Mouse (Mus musculus) urinary bladder, postnatal 14 days (tissue): ENCODE data around the gene Mmp11.

Experiments
- DNase-seq: peaks from one replicate; pipeline ENCODE4 v3.0.0; 2021; ENCODE audit warnings: low spot score

Gene Mmp11

DNA sequence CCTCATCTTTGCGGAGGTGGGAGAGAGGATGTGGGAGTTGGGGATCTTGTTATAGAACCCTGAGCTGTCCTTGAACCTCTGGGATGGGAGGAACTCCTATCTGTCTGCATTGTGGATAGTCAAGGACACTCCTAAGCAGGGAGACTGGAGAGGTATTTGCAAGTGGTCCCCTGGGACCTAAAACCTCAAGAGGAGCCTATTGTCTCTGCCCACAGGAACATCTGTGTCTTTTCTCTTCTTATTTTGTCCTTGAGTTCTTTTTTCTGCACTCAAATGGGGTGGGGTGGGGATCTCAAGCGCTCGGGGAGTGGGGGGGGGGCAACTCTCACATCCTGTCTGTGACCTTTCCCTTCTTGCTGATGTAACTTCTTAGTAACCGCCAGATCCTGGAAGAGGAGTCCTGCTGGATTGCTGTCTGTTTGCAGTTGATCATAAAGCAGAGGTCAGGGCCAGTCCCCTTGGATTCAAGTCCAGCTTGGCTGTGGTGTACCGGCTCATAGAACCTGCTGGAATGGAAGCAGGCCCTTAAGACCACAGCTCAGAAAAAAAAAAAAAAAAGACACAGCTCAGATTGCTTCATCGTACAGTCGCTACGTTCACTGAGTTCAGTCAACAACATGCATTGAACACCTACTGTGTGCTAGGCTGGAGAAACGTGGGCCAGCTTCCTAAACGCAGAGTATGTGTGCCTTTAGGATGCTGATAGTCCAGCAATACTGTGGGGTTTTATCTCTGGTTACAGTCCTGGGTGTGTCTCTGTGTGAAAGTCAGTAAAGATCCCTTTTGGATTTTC, 1.8 kb upstream of the Mmp11 start:
- no peak for DNase-seq

DNA sequence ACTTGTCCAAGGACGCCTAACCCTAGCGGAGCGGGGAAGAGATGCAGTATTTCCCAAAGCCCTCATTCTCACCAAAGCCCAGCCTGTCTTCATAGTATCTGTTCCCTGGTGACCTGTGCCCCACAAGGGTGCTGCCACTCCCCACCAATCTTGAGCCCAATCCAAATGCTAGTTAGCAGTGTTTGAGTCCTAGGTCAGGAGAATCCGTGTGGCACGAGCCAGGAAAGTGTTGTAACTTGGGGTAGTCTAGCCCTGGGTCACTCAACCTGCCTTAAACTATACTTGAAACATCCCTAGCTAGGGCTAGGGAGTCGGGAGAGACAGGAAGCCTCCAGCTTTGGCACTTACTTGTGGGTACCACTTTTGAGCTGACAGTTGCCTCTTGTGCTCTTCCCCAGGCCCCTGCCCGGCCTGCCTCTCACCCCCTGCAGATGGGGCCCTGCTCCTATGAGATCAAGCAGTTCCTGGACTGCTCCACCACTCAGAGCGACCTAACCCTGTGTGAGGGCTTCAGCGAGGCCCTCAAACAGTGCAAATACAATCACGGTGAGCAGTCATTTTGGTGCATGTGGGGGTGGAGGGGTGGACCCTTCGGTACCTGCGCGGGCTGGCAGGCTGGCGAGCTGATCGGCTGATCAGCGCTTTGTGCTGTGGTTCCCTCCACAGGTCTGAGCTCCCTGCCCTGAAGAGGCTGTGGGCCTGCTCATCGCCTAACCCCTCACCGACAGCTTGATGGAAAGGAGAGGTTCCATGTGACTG, 792 bp upstream of the Mmp11 start:
- no peak for DNase-seq

DNA sequence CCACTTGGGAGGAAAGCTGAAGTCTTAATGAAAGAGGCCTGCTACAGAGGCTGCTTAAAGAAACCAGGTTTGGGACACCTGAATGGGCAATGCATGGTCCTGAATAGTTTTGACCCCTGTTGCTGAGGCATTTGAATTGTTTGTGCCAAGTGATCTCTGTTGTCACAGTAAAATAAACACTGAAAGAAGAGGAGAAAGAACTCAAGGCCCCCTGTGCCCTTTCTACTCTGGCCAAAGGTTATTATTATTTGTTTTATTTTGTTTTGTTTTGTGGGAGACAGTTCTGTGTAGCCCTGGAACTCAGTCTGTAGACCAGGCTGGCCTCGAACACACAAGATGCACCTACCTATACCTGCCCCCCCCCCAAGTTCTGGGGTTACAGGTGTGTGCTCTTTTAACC, 1.3 kb downstream of the Mmp11 start:
- no peak for DNase-seq

DNA sequence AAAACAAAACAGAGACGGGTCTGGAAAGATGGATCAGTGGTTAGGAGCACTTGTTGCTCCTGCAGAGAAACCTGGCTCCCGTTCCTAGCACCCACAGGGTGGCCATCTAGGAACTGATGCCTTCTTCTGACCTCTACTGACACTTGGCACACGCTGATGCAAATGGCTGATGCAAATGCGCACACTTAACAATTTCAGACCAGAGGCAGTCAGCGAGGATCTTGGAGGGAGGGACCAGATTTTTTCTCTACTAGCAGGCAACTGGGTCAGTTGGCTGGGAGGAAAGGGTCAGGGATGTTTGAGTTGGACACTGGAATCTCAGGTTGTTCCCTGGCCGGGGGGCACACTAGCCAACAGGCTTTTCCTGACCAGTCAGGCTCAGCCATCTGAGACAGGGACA, 3.4 kb downstream of the Mmp11 start, which contains the start of gene Chchd10:
Gene Chchd10 (plus strand): TSS at position 240 of the 400 bp plus-strand sequence.
- no peak for DNase-seq

DNA sequence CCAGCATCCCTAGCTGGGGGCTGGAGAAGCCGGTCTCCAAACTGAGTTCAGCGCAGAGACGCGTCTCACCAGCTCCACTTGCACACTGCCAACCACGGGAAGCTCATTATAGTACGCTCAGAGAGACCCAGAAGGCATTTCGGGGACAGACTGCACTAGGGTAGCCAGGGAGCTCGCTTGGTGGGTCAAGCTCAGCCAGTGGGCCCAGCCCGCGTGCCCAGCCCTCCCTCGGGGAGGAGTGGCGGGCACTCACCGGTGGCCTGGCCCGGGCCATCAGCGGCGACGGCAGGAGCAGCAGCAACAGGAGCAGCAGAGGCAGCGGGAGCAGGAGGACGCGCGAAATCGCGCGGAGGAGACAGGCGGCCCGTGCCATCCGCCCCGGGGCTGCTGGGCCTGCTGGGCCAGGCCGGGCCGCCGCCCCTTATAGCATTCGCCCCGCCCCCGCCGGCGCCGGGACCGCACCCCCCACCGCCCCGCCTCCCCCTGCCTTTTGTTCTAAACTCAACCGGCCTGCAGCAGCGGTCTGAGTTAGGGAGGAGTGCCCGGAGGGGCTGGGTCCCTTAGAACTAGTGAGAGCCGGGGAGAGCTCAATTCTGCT, 4.1 kb downstream of the Mmp11 start:
- DNase-seq: peak; percentile 53

DNA sequence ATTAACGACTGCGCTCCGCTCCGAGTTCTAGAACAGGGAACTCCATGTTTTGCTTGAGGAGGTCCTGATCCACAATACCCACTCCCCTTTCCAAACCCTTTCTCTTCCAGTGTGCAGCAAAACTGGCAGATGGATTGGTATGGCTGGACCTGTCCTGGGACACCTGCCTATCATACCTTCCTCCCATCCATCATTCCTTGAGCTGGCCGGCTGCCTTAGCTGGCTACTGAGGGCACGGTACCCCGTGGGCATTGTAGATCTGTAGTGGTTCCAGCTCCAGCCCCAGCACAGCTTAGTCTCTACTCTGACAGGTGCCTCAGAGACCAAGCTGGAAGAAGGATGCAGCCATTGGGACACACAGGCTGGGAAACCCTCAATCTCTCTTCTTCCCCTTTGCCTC, 5.0 kb downstream of the Mmp11 start:
- no peak for DNase-seq

DNA sequence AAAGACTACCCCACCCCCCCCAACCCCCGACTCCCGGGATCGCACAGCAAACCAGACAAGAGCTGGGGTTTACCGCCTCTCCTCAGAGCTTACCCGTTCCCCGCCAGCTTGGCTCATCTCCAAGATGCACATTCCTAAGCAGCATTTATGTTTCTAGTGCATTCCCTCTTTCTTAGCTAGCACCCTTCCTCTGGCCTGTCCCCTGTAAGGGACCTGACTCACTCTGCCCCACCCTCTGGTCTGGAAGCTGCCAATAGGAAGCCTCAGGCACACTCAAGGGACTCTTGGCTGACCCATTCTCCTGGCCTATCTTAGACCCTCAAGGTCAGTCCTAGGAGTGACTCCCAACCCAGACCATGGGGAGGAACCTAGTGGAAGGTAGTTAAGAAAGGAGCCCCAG, 6.0 kb downstream of the Mmp11 start:
- DNase-seq: peak; percentile 50

DNA sequence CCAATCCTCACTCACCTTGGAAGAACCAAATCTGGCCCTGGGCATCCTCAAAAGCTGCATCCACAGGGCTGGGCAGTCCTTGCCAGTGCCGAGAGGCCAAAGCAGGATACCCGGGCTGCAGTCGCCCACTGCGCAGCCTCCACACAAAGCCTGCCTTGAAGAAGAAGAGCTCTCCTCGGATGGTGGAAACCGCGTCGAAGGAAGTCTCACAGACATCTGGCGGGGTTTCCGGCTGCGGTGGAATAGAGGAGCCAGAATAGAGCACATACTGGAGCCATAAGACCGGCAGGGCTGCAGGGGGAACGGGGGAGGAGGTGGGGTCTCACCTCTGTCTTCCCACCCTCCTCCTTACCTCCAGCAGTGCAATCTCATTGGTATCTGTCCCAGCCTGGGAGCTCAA, 9.9 kb downstream of the Mmp11 start:
- DNase-seq: no peak

DNA sequence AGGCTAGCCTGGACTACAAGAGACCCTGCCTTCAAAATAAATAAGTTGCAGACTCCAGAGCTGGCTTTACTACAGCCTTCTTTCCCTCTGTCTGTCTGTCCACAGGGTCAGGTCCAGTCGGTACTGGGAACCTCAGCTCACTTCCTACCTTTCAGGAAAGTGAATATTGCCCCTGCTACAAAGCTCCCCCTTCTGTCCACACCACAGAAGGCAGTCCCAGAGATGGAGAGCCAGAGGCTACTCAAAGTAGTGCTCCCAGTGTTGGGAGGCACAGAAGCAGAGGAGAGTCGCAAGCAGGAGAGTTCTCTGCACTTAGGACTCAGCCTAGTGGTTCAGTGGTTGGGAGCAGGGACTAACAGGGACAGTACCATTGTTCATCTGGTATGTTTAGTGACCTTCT, 12.0 kb downstream of the Mmp11 start:
- no peak for DNase-seq

DNA sequence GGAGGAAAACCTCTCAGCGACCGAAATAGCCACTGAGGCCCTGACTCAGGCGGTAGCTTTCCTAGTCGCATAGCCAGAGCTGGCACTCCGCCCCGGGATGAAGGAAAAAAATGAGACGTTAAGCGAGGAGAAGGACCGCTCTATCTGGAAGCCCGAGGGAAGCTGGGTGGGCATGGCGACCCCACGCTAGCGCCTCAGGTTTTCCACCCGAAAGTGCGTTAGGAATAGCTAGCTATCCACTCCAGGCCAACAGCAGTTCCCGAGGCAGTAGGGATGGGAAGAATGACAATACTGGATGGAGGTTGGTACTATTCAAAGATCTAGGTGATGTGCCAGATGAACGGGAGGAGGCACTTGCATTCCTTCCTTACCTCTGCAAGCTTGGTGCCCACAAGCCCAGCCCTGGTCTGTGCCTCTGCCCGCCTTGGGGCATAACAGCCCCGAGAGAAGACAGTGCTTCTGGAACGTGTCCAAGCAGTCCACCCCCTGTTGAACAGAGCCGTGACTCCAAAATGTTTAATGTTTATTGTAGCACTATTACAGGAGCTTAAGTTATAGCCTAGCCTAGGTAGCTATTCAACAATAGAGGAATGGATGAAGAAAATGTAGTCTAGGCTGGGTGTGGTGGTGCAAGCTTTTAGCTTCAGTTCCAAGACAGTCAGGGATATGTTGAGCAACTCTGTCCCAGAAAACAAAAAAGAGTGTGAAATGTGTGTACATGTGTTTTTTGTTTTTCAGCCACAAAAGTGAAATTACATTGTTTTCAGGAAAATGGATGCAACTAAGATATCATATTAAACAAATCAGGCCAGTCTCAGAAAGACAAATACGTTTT, 14.4 kb downstream of the Mmp11 start:
- DNase-seq: peak; percentile 26

DNA sequence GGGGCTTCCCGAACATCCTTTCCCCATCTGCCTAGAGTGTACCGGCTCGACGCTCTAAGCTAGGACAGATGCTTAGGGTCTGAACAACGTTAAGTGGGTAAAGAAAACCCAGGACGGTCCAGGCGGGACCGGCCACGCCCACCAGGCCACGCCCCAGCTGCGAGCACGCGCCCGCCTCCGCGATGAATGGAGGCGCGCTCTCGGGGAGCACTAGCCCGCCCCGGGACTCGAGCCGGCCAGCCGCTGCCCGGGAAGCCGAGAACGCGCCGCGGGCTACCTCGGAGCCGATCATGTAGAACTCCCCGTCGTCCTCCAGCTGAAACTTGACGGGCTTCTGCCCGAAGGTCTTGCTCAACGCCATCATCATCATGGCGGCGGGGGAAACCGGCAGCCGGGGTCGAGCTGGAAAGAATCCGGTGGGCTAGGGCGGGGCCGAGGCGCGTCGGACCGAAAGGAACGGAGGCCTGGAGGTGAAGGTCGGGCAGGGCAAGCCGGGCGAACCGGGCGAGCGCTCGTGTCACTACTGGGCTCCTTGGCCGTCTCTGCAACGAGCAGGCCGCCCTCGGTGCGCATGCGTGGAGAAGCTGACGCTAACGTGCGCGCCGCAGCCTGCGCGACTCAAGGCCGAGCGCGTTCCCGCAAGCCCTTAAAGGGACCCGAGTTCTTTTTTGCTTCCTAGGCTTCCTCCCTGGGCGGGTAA, 15.1 kb downstream of the Mmp11 start, which contains the start of gene Smarcb1:
Gene Smarcb1 (minus strand): TSS at position 592 of the 700 bp plus-strand sequence.
- DNase-seq: peak; percentile 96

DNA sequence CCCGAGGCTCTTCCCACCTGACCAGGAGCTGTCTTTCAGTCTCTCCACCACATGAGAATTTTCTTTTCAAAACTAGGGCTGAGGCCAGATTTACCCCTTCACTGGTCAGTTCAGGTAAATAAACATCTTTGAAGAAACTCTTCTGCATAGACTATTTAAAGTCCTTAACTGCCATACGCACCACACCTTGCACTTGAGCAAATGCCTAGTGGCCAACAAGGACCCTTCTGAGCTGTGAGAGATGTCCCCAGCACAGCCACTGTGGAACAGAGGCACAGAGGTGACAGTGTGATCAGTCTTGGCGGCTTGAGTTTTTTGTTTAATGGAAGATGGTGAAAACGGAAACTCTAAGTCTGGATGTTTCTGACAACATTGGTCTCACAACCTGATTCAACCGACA, 17.3 kb downstream of the Mmp11 start:
- DNase-seq: no peak

DNA sequence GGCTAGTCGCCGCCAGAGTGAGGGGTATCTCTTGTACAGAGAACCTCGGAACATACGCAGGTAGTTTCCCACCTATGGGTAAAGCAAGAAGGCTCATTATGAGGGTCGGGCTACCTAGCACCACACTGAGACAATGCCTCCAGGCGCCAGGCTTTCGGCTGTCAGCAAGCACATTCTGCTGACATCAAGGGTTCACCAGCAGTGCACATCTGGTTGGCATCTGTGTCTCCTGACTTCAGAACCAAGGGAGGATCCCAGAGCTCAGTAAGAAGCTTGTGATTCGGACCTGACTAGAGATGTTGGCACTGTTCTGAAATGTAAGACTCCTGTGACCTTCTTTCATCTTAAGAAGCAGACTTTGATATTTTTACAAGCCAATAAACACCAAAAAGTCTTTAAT, 19.5 kb downstream of the Mmp11 start:
- DNase-seq: no peak

DNA sequence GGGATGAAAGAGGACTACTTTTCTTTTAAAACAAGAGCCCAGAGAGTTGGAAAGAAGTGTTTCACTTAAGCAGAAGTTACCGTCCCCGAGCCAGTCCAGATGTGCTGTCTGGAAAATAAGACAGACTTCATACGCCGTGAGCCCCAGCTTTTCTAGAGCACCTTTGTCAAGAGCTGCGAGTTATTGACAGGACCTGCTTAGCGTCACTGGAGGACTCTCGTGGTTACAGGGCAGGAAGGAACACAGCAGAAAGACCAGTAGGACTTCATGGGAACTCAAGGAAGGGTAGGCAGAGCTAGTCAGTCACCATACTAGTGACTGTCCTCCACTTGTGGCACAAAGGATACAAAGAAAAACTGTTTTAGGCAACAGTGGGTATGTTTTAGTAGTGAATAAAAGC, 20.7 kb downstream of the Mmp11 start:
- no peak for DNase-seq

DNA sequence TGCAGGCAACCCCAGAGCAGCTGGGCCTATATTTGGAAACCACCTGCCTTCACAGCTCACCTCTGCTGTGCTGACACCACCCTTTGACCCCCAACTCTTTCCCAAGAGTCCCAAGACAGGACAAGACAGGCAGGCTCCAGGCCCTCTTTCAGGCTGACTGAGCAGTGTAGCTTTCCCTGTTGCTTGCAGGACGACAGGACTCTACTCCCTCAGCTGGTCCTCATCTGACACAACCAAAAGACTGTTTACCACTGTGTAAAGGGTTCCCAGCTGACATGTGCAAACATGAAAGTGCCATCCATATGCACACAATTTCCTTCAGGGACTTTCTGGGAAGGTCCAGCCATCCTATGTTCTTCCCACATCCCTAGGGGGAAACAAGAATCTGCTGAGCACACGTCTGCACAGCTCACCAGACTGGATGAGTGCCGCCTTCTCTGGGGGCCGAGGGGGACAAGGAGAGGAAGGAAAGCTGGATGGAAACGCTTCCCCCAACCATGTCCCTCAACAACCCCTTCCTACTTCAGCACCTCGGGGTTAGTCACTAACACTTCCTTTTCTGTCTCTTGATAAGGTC, 23.2 kb downstream of the Mmp11 start:
- DNase-seq: no peak

DNA sequence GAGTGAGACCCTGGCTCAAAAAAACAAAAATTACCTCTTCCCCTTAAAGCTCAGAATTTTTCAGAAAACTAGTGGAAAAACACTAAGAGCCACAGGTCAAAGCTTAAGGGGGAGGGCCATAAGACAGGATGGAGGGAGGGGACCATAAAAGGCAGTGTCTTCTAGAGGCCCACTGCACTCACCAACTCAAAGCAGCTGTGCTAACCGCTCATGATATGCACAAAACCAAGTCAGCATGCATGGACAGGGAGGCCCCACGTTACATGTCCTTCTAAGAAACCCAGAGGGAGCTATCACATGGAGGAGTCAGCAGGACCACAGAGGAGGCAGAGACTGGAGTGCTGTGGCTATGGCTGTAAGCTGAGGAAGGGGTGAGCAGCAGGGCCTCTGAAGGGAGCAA, 25.6 kb downstream of the Mmp11 start:
- DNase-seq: no peak

DNA sequence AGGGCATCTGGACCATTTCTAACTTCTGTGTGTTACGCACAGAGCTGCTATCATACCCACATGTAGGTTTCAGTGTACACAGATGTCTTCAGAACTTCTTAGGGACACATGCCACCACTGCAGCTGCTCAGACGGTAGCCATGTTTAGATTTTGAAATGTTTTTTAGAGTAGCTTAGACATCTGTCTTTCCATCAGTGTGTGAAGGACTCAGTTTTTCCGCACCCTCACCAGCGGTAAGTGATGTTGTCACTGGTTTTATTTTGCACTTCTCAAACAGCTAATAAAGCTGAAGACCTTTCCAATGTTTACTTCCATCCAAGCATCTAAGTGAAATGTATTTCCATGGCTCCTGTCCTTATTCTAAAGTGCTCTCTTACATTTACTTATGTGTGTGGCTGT, 29.4 kb downstream of the Mmp11 start:
- DNase-seq: no peak

DNA sequence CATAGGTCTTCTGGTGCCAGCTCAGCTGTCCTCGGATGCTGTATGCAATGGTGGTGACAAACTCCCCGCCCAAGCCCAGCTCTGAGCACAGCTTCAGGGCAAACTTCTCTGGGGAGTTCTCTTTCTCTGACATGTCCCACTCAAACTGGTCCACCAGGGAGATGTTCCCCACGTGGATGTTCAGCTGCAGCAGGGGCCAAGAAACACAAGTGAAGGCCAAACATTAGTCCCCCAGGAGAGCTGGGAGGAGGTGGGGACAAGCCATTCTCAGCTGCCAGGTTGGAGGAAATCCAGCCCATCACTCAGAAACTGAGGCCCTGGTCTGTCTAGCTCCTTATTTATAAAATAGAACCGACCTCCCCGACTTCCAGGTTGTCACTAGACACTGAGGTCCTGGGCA, 31.9 kb downstream of the Mmp11 start:
- no peak for DNase-seq

DNA sequence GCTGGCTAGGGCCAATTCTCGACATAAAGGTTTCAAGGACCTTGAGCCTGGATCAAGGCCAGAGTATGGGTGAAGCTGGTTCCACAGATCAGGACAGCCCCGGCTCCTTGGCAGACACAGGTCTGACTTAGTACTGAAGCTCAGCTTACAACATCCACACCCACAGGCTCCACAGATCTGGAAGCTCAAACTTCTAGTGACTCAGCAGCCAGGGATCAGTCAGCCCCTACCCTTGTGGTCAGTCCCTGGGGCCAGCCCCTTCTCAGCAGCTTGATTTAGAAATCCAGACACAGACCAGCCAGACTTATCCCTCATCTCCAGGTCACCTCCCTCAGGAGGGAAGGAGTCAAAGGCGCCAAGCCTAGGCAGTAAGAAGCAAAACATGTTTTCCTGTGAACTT, 37.5 kb downstream of the Mmp11 start:
- DNase-seq: peak; percentile 65

DNA sequence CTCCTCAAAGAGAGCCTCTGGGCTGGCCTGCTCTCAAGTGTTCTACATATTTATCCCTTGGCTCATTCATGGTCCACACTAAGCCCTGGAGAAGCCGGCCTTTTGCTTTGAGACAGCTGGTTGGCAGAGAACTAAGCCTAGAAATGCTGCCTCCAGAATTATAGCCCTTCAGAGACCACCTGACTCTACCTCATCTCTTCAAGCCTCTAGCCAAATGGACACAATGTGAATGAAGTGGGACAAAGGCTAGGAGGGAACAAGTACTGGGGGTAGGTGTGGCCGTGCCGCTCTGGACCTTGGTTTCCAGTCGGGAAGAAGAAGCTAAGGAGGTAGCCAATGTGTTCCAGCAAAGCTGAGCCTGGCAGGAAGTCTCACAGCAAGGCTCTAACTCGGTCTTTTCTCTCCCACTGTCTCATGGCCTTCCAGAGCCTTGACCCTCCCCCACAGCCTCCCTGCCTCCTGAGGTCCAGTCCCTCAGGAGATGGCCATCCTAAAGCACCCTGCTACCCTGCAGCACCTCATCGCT, 38.2 kb downstream of the Mmp11 start:
- peak; percentile 33 for DNase-seq

DNA sequence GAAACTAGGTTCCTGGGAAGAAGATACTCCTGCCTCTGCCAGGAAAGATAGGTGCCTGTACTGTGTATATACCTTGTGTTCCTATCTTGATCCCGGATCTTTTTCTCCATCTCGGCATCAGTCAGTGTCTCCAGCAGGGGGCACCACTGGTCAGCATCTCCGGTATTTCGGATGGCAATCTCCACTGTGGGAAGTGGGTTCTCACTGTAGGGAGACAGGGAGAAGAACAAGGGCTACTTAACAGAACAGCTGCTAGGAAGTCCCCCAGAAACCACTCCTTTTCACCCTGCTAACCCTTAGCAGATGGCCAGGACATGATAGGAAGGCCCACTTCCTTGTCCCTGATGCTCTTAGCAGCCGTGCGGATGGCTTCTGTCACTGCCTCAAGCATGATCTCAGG, 38.9 kb downstream of the Mmp11 start:
- peak; percentile 76 for DNase-seq
